In the genomic region with DNA sequence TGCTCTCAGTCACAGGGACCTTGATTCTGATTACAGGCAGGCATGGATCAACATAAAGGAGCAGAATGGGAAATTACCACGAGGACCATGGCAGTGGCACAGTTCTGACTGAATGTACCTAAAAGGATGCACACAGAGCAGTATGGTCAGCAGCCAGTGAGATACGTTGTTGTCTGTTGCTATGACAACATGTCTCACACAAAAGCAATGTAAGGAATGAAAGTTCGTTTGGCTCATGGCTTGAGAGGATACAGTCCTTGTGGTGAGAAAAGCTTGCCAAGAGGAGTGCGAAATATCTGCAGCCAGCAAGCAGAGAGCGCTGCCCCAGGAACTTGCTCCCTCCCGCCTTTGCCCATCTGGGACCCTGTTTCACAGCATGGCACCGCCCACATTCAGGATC, we compare ENCODE assay signal across 25 mouse cellular contexts. TPM values are rescaled to one million over a fixed set of nuclear protein-coding genes. Genes with fewer than 3 reads are reported as not detected.
DNase-seq lines count a peak whose midpoint lies in the region; ATAC-seq and TF ChIP-seq lines count a peak whose summit lies in the region.
"Had no signal": no experiment of that assay in that cellular context is flagged by ENCODE, and none has a peak within 500 bp of the region (broad histone marks: within the 10 kb centered on the region; RNA-seq: fewer than 3 reads in every experiment).

No protein-coding gene starts in this region.

- no peaks in the 10 kb centered on the region for H3K9me3 ChIP-seq in hindbrain, postnatal 0 days (ENCODE audit: low read length)
- H3K9me3 ChIP-seq in hindbrain, embryonic 14.5 days (ENCODE audit: control insufficient read depth, low read length), result no peaks in the 10 kb centered on the region
- H3K9me3 ChIP-seq in limb, embryonic 10.5 days (replicated peaks), result no peaks in the 10 kb centered on the region
- H3K9me3 ChIP-seq: embryonic facial prominence, embryonic 13.5 days; heart, embryonic 12.5 days; limb, embryonic 13.5 days; liver, embryonic 12.5 days had no signal

- no peak overlapping the region for H3K9ac ChIP-seq in hindbrain, postnatal 0 days (replicated peaks; ENCODE audit: low read length)
- no peak overlapping the region for H3K9ac ChIP-seq in hindbrain, embryonic 14.5 days
- H3K9ac ChIP-seq: embryonic facial prominence, embryonic 13.5 days; heart, embryonic 12.5 days; limb, embryonic 13.5 days; liver, embryonic 12.5 days had no signal

- H3K4me3 ChIP-seq in hindbrain, postnatal 0 days (ENCODE audit: low read length), result no peak overlapping the region
- no peak overlapping the region for H3K4me3 ChIP-seq in hindbrain, embryonic 14.5 days (replicated peaks; ENCODE audit: low read length)
- H3K4me3 ChIP-seq in limb, embryonic 10.5 days, result no peak overlapping the region
- H3K4me3 ChIP-seq: embryonic facial prominence, embryonic 13.5 days; erythroblast, embryonic 14.5 days; heart, embryonic 12.5 days; limb, embryonic 13.5 days; liver, embryonic 12.5 days; megakaryocyte, embryonic 14.5 days had no signal

- WGBS in hindbrain, postnatal 0 days, result 35% methylated on average over 7 of the region's 7 CpGs
- 48% methylated on average over 7 of the region's 7 CpGs for WGBS in hindbrain, embryonic 14.5 days
- WGBS in limb, embryonic 10.5 days, result 66% methylated on average over 7 of the region's 7 CpGs

- no peak for ATAC-seq in hindbrain, postnatal 0 days
- ATAC-seq in hindbrain, embryonic 14.5 days (ENCODE audit: low FRiP score), result no peak
- ATAC-seq: liver, embryonic 12.5 days had no signal

- no peak overlapping the region for H3K4me2 ChIP-seq in hindbrain, postnatal 0 days (ENCODE audit: low read depth, low read length)
- no peak overlapping the region for H3K4me2 ChIP-seq in hindbrain, embryonic 14.5 days (replicated peaks)
- H3K4me2 ChIP-seq: embryonic facial prominence, embryonic 13.5 days; heart, embryonic 12.5 days; limb, embryonic 13.5 days; liver, embryonic 12.5 days had no signal

- no peaks in the 10 kb centered on the region for H3K36me3 ChIP-seq in hindbrain, postnatal 0 days (ENCODE audit: insufficient read depth, low read length)
- no peaks in the 10 kb centered on the region for H3K36me3 ChIP-seq in hindbrain, embryonic 14.5 days (replicated peaks; ENCODE audit: control insufficient read depth, insufficient read depth)
- H3K36me3 ChIP-seq in limb, embryonic 10.5 days, result no peaks in the 10 kb centered on the region
- H3K36me3 ChIP-seq: embryonic facial prominence, embryonic 13.5 days; heart, embryonic 12.5 days; limb, embryonic 13.5 days; liver, embryonic 12.5 days had no signal

- H3K27me3 ChIP-seq in hindbrain, postnatal 0 days (ENCODE audit: insufficient read depth, low read length), result no peaks in the 10 kb centered on the region
- H3K27me3 ChIP-seq in hindbrain, embryonic 14.5 days (ENCODE audit: control insufficient read depth, insufficient read depth, low read length), result no peaks in the 10 kb centered on the region
- H3K27me3 ChIP-seq in limb, embryonic 10.5 days (ENCODE audit: low read depth, poor library complexity, severe bottlenecking), result peaks cover 31% of the 10 kb centered on the region

- DNase-seq in hindbrain, postnatal 0 days (ENCODE audit: low spot score), result peak; percentile 15
- DNase-seq in hindbrain, embryonic 14.5 days (ENCODE audit: low spot score), result no peak
- DNase-seq in retina, postnatal 1 day, result peak; percentile 32
- no peak for DNase-seq in retina, embryonic 14.5 days (ENCODE audit: low spot score)
- DNase-seq in brain, adult 2 months (ENCODE audit: low read depth, low spot score), result peak; percentile 51
- no peak for DNase-seq in limb, embryonic 10.5 days (ENCODE audit: low spot score)
- no peak for DNase-seq in spleen, postnatal 10 days (ENCODE audit: low spot score in 2 of 2)
- DNase-seq: adrenal gland, adult 2 months; cerebellum, adult 18-20 months; cerebellum, postnatal 36 days; embryo, embryonic 11 days; gastrocnemius, postnatal 10 days; heart, postnatal 10 days; kidney, adult 18-20 months; kidney, postnatal 4 days; lung, adult 2 months; thymus, postnatal 25 days had no signal

- H3K27ac ChIP-seq in hindbrain, postnatal 0 days, result no peak overlapping the region
- no peak overlapping the region for H3K27ac ChIP-seq in hindbrain, embryonic 14.5 days
- H3K27ac ChIP-seq in limb, embryonic 10.5 days, result no peak overlapping the region
- H3K27ac ChIP-seq: embryonic facial prominence, embryonic 13.5 days; limb, embryonic 13.5 days; liver, embryonic 12.5 days had no signal

- no peak for TF ChIP-seq CTCF in hindbrain, postnatal 0 days (IDR thresholded peaks at IDR 0.05; ENCODE audit: low read depth)

- H3K4me1 ChIP-seq in hindbrain, postnatal 0 days (ENCODE audit: insufficient read depth, low read length), result peaks cover 4% of the 10 kb centered on the region; the same call in 1 of the 2 replicates
- peaks cover 11% of the 10 kb centered on the region; the same call in 1 of the 2 replicates for H3K4me1 ChIP-seq in hindbrain, embryonic 14.5 days (replicated peaks; ENCODE audit: control insufficient read depth, insufficient read depth, low read length)
- H3K4me1 ChIP-seq in limb, embryonic 10.5 days, result peaks cover 9% of the 10 kb centered on the region
- H3K4me1 ChIP-seq: heart, embryonic 12.5 days; liver, embryonic 12.5 days; megakaryocyte, embryonic 14.5 days had no signal

RNA-seq across cellular contexts. Expression of a gene that starts 36.3 kb away (rescaled TPM):
- 48.6 and 59.5 TPM in 2 replicates for total RNA-seq in hindbrain, postnatal 0 days (2014; rRNA removed)
- polyA plus RNA-seq in hindbrain, postnatal 0 days (2015; fragmentation: Nextera tagmentation; extraction: Ambion mirVana), result 32.7 and 33.5 TPM in 2 replicates
- 24.2 and 26.8 TPM in 2 replicates for polyA plus RNA-seq in hindbrain, embryonic 14.5 days (2014; fragmentation: Nextera tagmentation; extraction: Ambion mirVana)
- 0.60 and 0.66 TPM in 2 replicates for polyA plus RNA-seq in limb, embryonic 10.5 days (2016; fragmentation: Nextera tagmentation; extraction: Ambion mirVana)
- total RNA-seq: granulocyte monocyte progenitor cell, adult 5-6 weeks; monocyte, adult 5-6 weeks had no signal
- polyA plus RNA-seq: erythroblast, embryonic 14.5 days had no signal

Comparison
In these comparisons a context has a peak if more than half of its experiments do, and no peak if none do; other contexts are left out.
1. DNase-seq: peak in hindbrain, postnatal 0 days (single experiment), retina, postnatal 1 day (single experiment) and brain, adult 2 months (single experiment); none in hindbrain, embryonic 14.5 days (single experiment), retina, embryonic 14.5 days (single experiment), limb, embryonic 10.5 days (single experiment) and spleen, postnatal 10 days (0 of 2).
2. RNA of a gene that starts 36.3 kb away (polyA plus RNA-seq): 32.7 to 33.5 TPM in hindbrain, postnatal 0 days and 24.2 to 26.8 TPM in hindbrain, embryonic 14.5 days; 0.60 to 0.66 TPM in limb, embryonic 10.5 days; every median in the first group is over 10 times any median in the second.